Mouse (Mus musculus) central nervous system, embryonic 14 days (tissue): Measurements from ENCODE around the gene Dkk1. TPM values are rescaled to one million over a fixed set of nuclear protein-coding genes. Genes with fewer than 3 reads are reported as not detected.

Experiments
- polyA plus RNA-seq: library from polyadenylated mRNA; depleted of rRNA; stranded (reverse); fragments of >200 nt; gene quantifications from 2 replicates; pipeline ENCODE4 v1.2.3, GENCODE M21; 2012; rRNA removed

Dkk1 gene
- polyA plus RNA-seq: 1.8 and 2.5 TPM in 2 replicates

DNA sequence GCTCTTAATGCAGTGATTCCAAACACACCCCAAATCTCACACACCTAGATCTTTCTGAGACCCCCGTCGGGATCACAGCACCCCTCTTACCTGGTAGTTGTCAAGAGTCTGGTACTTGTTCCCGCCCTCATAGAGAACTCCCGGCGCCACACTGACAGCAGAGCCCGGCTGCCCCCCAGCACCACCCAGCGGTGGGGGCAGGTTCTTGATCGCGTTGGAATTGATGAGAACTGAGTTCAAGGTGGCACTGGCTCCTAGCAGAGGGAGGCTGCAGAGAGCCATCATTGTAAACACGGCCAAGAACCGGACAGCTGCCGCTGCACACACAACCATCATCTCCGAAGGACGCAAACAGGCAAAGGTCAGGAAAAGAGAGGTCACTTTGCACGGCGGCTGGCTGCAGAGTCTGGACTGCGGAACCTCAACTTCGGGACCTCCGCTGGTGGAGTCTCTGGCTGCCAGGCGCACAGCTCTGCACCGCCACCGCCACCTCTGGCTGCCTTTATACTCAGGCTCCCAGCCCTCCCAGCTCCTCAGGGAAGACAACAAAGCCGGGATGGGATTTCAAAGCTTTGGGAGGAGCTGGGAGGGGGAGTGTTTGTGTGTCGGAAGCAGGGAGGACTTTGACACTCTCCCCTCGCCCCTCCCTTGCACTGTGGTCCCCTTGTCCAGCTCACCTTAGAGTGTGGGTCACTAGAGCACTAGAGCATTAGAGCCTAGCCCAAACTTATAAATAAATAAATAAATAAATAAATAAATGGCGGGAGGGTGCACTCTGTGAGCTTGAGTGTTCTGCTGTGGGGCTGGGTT is at the start of gene Dkk1:
Gene Dkk1 (minus strand): TSS at position 622 of the 810 bp plus-strand sequence.

